Mouse (Mus musculus) intestine, embryonic 14.5 days (tissue): ENCODE data around the gene Uggt1. TPM values are rescaled to one million over a fixed set of nuclear protein-coding genes. Genes with fewer than 3 reads are reported as not detected.

Experiments used
- ATAC-seq: fragments of 200-750 bp; cut with Nextera tagmentation; replicated peaks from 2 replicates; pipeline ENCODE4 v1.8.0; 2017; ENCODE audit warnings: low read depth, moderate number of reproducible peaks, moderate TSS enrichment, moderate library complexity; ENCODE audit not compliant: low FRiP score, low TSS enrichment
- DNase-seq: peaks from one replicate; pipeline ENCODE4 v3.0.0-alpha.2; 2018; ENCODE audit warnings: low spot score
- H3K27ac ChIP-seq: fragments of 300-500 bp; sonication (generic); 2 replicates; pipeline ENCODE4 v1.5.1; 2014; ENCODE audit warnings: low read depth, mild to moderate bottlenecking, control low read depth
- H3K27me3 ChIP-seq: fragments of 300-500 bp; sonication (generic); replicated peaks from 2 replicates; pipeline ENCODE4 v1.6.1; 2014; ENCODE audit warnings: low read length, control low read depth; ENCODE audit not compliant: control insufficient read depth, insufficient read depth
- H3K36me3 ChIP-seq: fragments of 300-500 bp; sonication (generic); 2 replicates; pipeline ENCODE4 v1.6.1; 2014; ENCODE audit warnings: low read length, control low read depth; ENCODE audit not compliant: control insufficient read depth, insufficient read depth
- H3K4me1 ChIP-seq: fragments of 300-500 bp; sonication (generic); replicated peaks from 2 replicates; pipeline ENCODE4 v1.6.1; 2014; ENCODE audit warnings: low read length, control low read depth, mixed read lengths; ENCODE audit not compliant: control insufficient read depth, insufficient read depth
- H3K4me2 ChIP-seq: fragments of 300-500 bp; sonication (generic); 2 replicates; pipeline ENCODE4 v1.6.1; 2014; ENCODE audit warnings: low read length
- H3K4me3 ChIP-seq: fragments of 300-500 bp; sonication (generic); 2 replicates; pipeline ENCODE4 v1.5.1; 2014; ENCODE audit warnings: low read depth, low read length, control low read depth, mixed read lengths
- H3K9ac ChIP-seq: fragments of 300-500 bp; sonication (generic); 2 replicates; pipeline ENCODE4 v1.6.1; 2014; ENCODE audit warnings: mild to moderate bottlenecking, low read length
- H3K9me3 ChIP-seq: fragments of 300-500 bp; sonication (generic); 2 replicates; pipeline ENCODE4 v1.6.1; 2016; ENCODE audit warnings: low read length, control low read depth; ENCODE audit not compliant: control insufficient read depth
- WGBS: fragments of 180-500 bp; shearing (Covaris S2); extraction: QIAGEN DNeasy Blood & Tissue Kit; methylation state at CpG from one replicate; pipeline ENCODE4 v1.1.7; 2014; 5-methylcytosine and 5-hydroxymethylcytosine counted together
- polyA plus RNA-seq: library from polyadenylated mRNA; unstranded; fragments of >200 nt; fragmentation: Nextera tagmentation; extraction: Ambion mirVana; gene quantifications from 2 replicates; pipeline ENCODE4 v1.2.1, GENCODE M21; 2014

Gene Uggt1
- polyA plus RNA-seq, 1 experiment from 2014 or later, result 71.5 TPM

DNA sequence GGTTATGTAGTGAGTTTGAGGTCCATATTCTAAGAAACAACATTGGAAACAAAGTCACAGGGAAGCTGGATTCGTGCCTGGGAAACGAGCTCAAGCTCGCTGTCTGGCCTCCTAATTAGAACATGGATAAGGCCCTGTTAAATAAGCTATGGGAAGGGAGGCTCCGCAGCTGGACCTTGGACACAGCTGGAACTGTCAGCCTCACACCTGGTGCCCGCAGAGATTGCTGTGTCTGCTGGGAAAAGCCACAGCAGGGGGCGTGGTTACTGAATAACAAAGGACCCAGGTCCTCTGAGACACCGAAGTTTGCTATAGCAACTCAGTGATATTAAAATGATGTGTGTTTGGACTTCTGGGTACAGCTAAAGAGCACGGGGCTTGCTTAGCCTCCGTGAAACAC is 6.9 kb upstream of the Uggt1 start:
- no peak overlapping the region for H3K9ac ChIP-seq
- DNase-seq, result no peak
- no peak for ATAC-seq
- 18% methylated on average over 9 of the region's 9 CpGs for WGBS
- no peak overlapping the region for H3K4me3 ChIP-seq
- H3K27ac ChIP-seq, result no peak overlapping the region
- no peaks in the 10 kb centered on the region for H3K36me3 ChIP-seq
- peaks cover 4% of the 10 kb centered on the region; the same call in 1 of the 2 replicates for H3K4me1 ChIP-seq
- H3K27me3 ChIP-seq, result no peaks in the 10 kb centered on the region
- H3K9me3 ChIP-seq, result peaks cover 1% of the 10 kb centered on the region; the same call in 1 of the 2 replicates
- no peak overlapping the region for H3K4me2 ChIP-seq

DNA sequence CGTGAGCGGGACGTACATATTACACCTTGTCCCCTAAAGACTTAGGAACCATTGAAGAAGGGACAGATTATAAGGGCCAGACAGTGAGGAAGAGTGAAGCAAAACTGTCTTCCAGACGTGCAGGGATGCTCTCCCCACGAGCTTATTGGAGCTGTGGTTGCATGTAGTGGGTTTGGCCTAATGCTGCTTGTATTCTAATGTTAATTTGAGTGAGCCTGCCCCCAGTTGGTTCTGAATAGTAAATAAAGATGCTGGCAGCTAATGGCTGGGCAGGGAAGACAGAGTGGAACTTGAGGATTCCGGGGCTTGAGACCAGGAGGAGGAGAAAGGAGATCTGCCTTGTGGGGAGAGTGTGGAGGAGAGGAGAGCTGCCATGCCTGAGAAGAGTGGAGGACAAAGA is 2.2 kb upstream of the Uggt1 start:
- DNase-seq (no peak), ATAC-seq (no peak)
- WGBS, result 61% methylated on average over 6 of the region's 6 CpGs
- Histone ChIP-seq H3K9ac (no peak overlapping the region), H3K27ac (no peak overlapping the region), H3K4me2 (no peak overlapping the region), H3K4me1 (peaks cover 20% of the 10 kb centered on the region), H3K27me3 (no peaks in the 10 kb centered on the region), H3K9me3 (no peaks in the 10 kb centered on the region), H3K36me3 (no peaks in the 10 kb centered on the region), H3K4me3 (no peak overlapping the region)

DNA sequence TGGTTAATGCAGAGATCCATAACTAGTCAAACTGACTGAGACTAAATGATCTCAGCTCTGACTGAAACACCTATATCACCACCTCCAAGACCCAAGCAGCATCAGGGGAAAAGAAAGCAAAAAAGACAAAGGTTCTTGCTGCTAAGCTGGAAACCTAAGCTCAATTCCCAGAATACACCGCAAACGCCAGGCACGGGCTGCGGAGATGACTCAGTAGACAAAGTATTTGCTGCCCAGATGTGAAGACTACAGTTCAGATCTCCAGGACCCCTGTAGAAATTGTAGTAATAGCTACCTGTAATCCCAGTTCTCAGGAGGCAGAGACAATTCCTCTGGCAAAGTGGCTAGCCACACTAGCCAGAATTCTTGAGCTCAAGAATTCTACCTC is 302 bp upstream of the Uggt1 start:
- no peak overlapping the region for H3K9ac ChIP-seq
- DNase-seq (no peak), ATAC-seq (no peak)
- no peaks in the 10 kb centered on the region for H3K36me3 ChIP-seq
- peaks cover 16% of the 10 kb centered on the region for H3K4me1 ChIP-seq
- H3K4me3 ChIP-seq, result no peak overlapping the region
- no peak overlapping the region for H3K27ac ChIP-seq
- H3K9me3 ChIP-seq, result no peaks in the 10 kb centered on the region
- no peaks in the 10 kb centered on the region for H3K27me3 ChIP-seq
- no peak overlapping the region; the same call in 1 of the 2 replicates for H3K4me2 ChIP-seq
- WGBS, result 76% methylated on average over 4 of the region's 4 CpGs

DNA sequence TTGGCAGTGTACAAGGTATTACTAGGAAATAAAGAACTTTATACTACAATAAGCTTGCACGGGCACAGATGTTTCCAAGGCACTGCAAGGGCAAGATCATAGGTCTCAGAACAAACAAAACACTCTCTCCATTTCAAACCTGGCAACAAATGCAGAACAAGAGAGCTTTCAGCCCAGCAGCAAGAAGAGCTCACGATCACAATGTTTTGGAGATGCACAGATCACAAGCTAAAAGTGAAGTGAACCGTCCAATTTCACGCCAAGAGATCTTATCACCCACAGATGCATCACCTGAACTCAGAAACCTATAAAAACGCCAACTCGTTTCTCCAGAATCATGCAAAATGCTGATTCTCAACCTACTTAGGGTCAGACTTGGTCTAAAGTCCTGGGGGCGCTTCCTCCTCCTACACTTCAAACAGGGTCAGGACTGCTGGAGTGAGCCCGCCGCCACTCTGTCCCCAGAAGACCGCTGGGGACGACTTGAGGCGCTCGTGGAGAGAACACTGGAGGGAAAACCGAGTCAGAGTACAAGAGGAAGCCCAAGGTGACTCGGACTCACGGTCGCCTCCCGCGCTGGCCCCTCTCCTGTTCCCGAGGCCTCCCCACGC is 968 bp downstream of the Uggt1 start:
- no peak for DNase-seq

DNA sequence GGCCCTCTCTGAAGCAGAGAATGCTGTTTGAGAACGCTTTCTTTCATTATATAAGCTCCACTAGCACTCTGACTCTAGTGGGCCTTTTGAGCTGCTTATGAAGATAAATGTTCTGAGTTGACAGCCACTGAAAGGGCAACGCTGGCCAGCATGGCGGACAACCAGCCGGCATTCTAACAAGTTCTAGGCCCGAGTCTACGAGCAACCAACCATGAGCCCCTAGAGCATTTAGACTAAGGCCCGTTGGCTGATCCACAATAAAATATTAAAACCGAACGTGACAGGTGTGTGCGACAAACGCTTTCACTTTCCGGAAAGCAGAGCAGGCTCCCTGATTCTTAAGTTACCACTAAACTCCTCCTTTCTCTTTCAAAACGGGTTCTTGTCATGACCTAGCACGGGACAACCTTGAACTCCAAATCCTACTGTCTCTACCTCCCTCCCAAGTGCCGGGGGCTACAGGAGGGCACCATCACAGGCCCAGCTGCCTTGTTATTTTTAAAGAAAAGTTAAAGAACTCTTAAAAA is 2.6 kb downstream of the Uggt1 start:
- Histone ChIP-seq H3K4me2 (no peak overlapping the region), H3K9me3 (no peaks in the 10 kb centered on the region), H3K4me3 (no peak overlapping the region), H3K9ac (no peak overlapping the region), H3K27me3 (no peaks in the 10 kb centered on the region), H3K27ac (no peak overlapping the region), H3K36me3 (no peaks in the 10 kb centered on the region), H3K4me1 (peaks cover 16% of the 10 kb centered on the region)
- DNase-seq, result no peak
- WGBS, result 90% methylated on average over 15 of the region's 15 CpGs
- no peak for ATAC-seq

More for the DNA sequence above, 968 bp downstream of the Uggt1 start:
- H3K27me3 ChIP-seq, result no peaks in the 10 kb centered on the region
- no peaks in the 10 kb centered on the region for H3K36me3 ChIP-seq
- WGBS, result 3% methylated on average over 21 of the region's 21 CpGs
- H3K4me2 ChIP-seq, result peak overlapping the region; percentile 94
- ATAC-seq, result peak; percentile 47
- no peaks in the 10 kb centered on the region for H3K9me3 ChIP-seq
- peak overlapping the region; percentile 93 for H3K4me3 ChIP-seq
- H3K4me1 ChIP-seq, result peaks cover 16% of the 10 kb centered on the region
- H3K27ac ChIP-seq, result peak overlapping the region; percentile 82
- peak overlapping the region; percentile 80 for H3K9ac ChIP-seq

DNA sequence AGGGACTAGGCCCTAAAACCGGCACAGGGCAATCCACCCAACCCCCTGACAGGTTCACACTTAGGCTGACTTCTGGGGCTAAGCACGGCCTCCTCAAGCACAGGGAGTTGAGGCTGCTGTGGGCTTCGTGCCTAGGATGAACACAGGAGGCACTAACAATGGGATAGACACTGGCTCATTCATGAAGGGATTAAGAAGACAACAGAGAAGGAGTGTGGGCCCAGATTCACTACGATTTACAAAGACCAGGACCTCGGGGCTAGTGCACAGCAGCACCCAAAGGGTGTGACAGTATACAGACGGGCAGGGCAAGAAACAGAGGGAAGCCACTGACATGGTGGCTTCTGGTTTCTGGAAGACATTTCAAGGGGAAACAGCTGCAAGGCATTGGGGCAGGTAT is 4.3 kb downstream of the Uggt1 start:
- H3K4me2 ChIP-seq, result no peak overlapping the region
- no peak overlapping the region for H3K4me3 ChIP-seq
- H3K36me3 ChIP-seq, result no peaks in the 10 kb centered on the region
- peaks cover 16% of the 10 kb centered on the region for H3K4me1 ChIP-seq
- H3K27me3 ChIP-seq, result no peaks in the 10 kb centered on the region
- H3K9ac ChIP-seq, result no peak overlapping the region
- DNase-seq (no peak), ATAC-seq (no peak)
- H3K9me3 ChIP-seq, result no peaks in the 10 kb centered on the region
- 74% methylated on average over 6 of the region's 6 CpGs for WGBS
- H3K27ac ChIP-seq, result no peak overlapping the region

DNA sequence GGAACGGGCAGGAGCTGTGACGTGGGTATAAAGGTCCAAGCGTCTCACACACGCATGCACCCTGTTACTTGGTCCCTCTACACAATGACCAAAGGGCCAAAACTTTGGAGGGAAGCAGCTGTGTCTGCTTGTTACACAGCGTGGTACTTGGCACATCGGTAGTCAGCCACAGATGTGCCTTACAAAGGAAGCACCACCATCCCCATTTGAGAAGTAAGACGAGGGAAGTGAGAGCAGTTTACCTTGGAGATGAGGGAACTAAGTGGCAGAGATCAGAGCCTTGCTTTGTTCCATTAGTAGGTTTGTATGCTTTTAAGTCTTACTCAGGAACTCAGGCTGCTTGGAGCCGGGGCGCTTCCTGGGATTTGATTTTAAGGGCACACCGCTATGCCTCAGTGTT is 5.1 kb downstream of the Uggt1 start:
- H3K9ac ChIP-seq, result no peak overlapping the region
- H3K36me3 ChIP-seq, result peaks cover 4% of the 10 kb centered on the region; the same call in 1 of the 2 replicates
- H3K4me1 ChIP-seq, result peaks cover 16% of the 10 kb centered on the region
- H3K4me3 ChIP-seq, result no peak overlapping the region
- no peak for DNase-seq
- no peak for ATAC-seq
- no peaks in the 10 kb centered on the region for H3K27me3 ChIP-seq
- 85% methylated on average over 10 of the region's 10 CpGs for WGBS
- no peaks in the 10 kb centered on the region for H3K9me3 ChIP-seq
- no peak overlapping the region for H3K27ac ChIP-seq
- H3K4me2 ChIP-seq, result no peak overlapping the region

DNA sequence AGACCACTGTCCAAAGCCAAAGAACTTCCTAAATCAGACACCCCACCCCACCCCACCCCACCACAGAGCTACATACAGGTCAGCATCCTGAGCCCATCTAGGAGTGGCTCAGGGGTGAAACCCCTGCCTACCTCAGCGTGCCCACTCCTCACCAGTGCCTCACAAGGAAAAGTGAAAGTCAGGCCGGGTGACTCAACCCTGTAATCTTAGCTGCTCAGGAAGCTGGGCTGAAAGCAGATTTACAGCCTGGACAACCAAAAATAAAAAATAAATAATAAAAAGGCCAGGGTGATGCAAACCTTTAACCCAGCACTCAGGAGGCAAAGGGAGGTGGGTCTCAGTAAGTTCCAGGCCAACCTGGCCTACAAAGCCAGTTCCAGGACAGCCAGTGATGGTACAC is 8.7 kb downstream of the Uggt1 start:
- no peak for ATAC-seq
- Histone ChIP-seq H3K9ac (no peak overlapping the region), H3K4me3 (no peak overlapping the region), H3K27ac (no peak overlapping the region), H3K4me1 (no peaks in the 10 kb centered on the region), H3K27me3 (no peaks in the 10 kb centered on the region), H3K36me3 (peaks cover 24% of the 10 kb centered on the region), H3K9me3 (no peaks in the 10 kb centered on the region), H3K4me2 (no peak overlapping the region)
- 71% methylated on average over 2 of the region's 2 CpGs for WGBS
- DNase-seq, result no peak

DNA sequence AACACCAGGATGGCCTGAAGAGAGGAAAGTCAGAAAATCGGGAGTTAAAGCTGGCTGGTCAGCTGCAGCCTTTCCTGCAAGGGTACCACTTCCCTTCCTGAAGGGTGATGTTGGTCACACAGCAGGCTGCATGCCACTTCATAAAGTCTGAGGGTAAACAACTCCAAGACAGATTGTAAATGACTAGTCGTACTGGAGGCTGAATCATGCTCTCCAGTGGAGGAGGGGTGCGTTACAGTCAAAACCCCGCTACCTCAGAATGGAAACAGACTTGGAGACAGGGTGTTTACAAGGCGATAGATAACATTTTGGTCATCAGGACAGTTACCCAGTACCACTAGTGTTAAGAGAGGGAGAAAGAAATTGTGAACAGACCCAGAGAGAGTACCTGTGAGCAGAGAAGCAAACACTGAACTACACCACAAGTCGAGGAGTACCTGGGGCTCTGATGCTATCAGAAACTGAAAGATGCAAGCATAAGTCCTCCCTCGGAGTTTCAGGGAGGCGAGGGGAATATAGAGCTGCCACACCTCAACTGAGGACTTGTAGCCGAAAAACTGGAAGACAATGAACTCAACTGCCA is 9.4 kb downstream of the Uggt1 start:
- no peaks in the 10 kb centered on the region for H3K27me3 ChIP-seq
- DNase-seq (no peak), ATAC-seq (no peak)
- no peak overlapping the region for H3K9ac ChIP-seq
- H3K9me3 ChIP-seq, result no peaks in the 10 kb centered on the region
- H3K27ac ChIP-seq, result no peak overlapping the region
- no peaks in the 10 kb centered on the region for H3K4me1 ChIP-seq
- H3K4me3 ChIP-seq, result no peak overlapping the region
- peaks cover 29% of the 10 kb centered on the region for H3K36me3 ChIP-seq
- WGBS, result 66% methylated on average over 9 of the region's 9 CpGs
- H3K4me2 ChIP-seq, result no peak overlapping the region
